Mouse (Mus musculus): ENCODE measurements around the gene Clasp2. TPM values are rescaled to one million over a fixed set of nuclear protein-coding genes. Genes with fewer than 3 reads are reported as not detected.
"Not testable (repeated sequence)": the region's sequence is repeated elsewhere in the genome, so short reads cannot be mapped to it uniquely, and the experiment has no call there.

The Clasp2 gene
- polyA plus RNA-seq (2012; ENCODE audit: insufficient read depth, insufficient read length, missing spikeins): 23.1 and 24.5 TPM in 2 replicates

DNA sequence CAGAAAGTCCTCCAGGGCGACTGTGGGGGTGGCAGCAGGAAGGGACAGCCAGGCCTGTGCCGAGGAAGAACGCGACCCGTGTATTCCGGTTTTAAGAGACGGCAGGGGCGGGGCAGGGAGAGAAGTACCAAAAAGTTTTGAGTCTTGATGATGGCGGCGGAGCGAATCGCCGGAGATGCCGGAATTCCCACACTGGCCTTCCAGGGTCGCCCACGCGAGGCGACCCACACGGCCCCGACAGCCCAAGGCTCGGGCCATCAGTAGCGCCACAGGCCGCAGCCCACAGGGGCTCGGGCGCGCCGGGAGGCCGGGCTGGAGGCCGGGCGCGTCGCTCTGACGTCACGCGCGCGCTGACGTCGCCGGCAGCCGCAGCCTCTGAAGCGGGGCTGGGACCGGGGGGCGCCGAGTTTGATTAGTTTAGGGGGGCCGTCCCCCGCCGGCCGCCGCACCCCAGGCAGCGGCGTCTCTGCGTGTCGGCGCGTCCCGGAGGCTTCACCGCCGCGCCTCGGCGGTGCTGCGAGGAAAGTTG, at the start of gene Clasp2:
Gene Clasp2 (plus strand): TSS at position 366 of the 529 bp plus-strand sequence.
- peaks cover 2% of the 10 kb centered on the region; the same call in 1 of the 2 replicates for H3K4me1 ChIP-seq (ENCODE audit: control insufficient read depth, insufficient read depth, insufficient read length, low read length)
- peak within 1 kb of the TSS; percentile 94 for H3K4me3 ChIP-seq (ENCODE audit: insufficient read depth, low read depth, low read length)
- H3K27ac ChIP-seq (replicated peaks; ENCODE audit: low read depth, low read length): peak within 1 kb of the TSS; percentile 95

DNA sequence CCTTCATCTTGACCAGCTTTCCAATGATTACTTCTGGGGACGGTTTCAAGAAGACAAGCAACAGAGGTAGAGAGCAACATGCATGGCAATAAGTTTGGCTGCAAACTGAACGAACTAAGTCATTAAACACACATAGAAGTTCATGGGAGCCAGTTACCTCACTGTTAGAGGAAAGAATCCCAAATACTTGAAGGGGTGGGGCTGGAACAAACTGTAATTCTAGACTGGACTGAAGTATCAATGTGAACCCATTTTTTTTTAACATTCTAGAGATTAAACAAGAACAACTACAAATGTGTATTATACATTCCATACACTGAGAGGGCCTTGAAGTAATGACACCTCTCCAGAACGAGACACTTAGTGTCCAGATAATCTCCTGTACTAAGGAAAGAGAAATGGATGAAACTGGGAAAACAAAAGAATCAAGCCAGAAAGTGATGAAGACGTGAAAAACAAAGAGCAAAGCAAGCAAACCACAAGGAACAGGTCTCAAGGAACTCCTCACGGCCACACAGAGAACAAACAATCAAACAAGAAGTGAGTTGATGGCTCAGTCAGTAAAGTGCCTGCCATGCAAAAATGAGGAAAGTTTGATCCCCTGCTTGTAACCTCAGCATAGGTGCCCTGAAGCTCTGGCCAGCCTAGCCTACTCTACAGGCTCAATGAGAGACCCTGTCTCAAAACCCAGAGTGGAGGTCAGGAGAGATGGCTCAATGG, 39.7 kb upstream of the Clasp2 start:
- Histone ChIP-seq H3K4me1 (ENCODE audit: control insufficient read depth, insufficient read depth, insufficient read length, low read length) (peaks cover 19% of the 10 kb centered on the region), H3K27ac (replicated peaks; ENCODE audit: low read depth, low read length) (no peak overlapping the region), H3K4me3 (ENCODE audit: insufficient read depth, low read depth, low read length) (no peak overlapping the region)

DNA sequence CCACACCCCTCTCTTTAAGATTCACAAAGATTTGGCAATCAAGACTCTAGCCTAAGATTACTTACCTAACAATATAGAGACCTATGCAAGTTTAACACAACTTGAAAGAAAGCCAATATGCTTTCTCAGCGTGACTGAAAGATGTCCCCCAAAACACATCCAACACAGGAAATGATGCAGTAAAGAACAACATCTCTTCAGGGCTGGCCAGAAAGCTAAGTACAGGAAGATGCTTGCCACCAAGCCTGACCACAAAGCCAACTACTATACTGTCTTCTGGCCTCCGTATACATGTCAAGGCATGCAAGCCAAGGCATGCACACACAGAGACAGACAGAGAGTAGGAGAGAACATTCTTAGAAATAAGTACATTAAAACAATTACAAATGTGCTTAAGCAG, 35.2 kb upstream of the Clasp2 start:
- Histone ChIP-seq H3K4me1 (ENCODE audit: control insufficient read depth, insufficient read depth, insufficient read length, low read length) (peaks cover 20% of the 10 kb centered on the region), H3K27ac (replicated peaks; ENCODE audit: low read depth, low read length) (no peak overlapping the region), H3K4me3 (ENCODE audit: insufficient read depth, low read depth, low read length) (peak overlapping the region; percentile 98; the same call in 1 of the 2 replicates)

DNA sequence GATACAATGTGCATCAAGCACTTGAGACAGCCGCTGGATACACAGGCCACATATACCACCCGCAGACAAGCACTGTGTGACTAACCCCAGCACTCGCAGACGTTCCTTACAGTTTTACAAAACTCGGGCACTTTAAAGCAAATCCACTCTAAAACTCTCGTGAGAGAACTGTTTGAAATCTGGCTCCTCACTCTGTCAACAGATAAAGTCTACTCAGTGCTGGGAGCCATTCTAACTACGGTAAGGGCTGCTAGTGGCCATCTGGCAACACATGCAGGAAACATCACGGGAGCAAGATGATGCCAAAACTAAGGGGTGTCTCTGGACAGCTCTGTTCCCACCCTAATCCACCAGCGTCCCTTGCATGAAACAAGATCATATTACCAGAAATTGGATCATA, 34.4 kb upstream of the Clasp2 start:
- H3K27ac ChIP-seq (replicated peaks; ENCODE audit: low read depth, low read length): no peak overlapping the region
- peak overlapping the region; percentile 98 for H3K4me3 ChIP-seq (ENCODE audit: insufficient read depth, low read depth, low read length)
- H3K4me1 ChIP-seq (ENCODE audit: control insufficient read depth, insufficient read depth, insufficient read length, low read length): peaks cover 18% of the 10 kb centered on the region

DNA sequence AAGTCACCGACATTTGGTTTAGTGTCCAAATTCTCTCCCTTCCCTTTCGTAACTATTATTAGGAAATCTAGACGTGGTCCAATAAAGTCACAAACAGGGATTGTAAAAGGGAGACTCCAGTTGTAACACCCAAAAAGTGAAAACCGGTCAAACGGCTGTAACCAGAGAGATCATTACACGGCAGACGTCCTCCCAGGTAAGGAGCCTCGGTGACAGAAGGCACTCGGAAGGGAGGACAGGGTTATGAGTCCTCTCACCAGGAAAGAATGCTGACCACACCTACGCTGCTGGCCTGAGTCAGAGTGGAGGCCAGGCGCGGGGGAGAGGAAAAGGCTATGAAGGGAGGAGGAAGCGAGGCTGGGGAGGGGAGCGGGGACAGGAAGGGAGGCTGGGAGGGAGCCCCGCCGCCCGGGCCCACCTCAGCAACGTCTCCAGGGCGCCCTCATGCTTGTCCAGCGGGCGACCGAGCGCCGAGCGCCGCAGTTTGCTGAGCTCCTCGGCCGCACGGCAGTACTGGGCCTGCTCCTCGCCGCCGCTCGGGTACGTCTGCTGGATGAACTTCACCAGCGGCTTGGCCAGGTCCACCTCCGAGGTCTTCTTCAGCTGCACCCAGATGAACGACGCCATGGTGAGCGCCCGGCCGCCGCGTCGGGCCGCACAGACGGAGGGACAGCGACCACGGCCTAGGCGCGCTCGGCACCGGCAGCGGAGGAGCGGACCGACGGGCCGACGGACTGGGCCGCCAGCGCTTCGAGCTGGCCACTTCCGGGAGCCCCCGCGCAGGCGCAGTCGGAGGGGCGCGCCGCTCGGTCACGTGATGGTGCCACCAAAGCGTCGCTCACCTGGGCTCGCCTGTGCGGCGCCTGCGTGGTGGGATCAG, 33.6 kb upstream of the Clasp2 start, which contains the start of gene Pdcd6ip:
Gene Pdcd6ip (minus strand): TSS at position 779 of the 880 bp plus-strand sequence.
- peak within 1 kb of the TSS; percentile 97 for H3K27ac ChIP-seq (replicated peaks; ENCODE audit: low read depth, low read length)
- peaks cover 18% of the 10 kb centered on the region for H3K4me1 ChIP-seq (ENCODE audit: control insufficient read depth, insufficient read depth, insufficient read length, low read length)
- H3K4me3 ChIP-seq (ENCODE audit: insufficient read depth, low read depth, low read length): peak within 1 kb of the TSS; percentile 98

DNA sequence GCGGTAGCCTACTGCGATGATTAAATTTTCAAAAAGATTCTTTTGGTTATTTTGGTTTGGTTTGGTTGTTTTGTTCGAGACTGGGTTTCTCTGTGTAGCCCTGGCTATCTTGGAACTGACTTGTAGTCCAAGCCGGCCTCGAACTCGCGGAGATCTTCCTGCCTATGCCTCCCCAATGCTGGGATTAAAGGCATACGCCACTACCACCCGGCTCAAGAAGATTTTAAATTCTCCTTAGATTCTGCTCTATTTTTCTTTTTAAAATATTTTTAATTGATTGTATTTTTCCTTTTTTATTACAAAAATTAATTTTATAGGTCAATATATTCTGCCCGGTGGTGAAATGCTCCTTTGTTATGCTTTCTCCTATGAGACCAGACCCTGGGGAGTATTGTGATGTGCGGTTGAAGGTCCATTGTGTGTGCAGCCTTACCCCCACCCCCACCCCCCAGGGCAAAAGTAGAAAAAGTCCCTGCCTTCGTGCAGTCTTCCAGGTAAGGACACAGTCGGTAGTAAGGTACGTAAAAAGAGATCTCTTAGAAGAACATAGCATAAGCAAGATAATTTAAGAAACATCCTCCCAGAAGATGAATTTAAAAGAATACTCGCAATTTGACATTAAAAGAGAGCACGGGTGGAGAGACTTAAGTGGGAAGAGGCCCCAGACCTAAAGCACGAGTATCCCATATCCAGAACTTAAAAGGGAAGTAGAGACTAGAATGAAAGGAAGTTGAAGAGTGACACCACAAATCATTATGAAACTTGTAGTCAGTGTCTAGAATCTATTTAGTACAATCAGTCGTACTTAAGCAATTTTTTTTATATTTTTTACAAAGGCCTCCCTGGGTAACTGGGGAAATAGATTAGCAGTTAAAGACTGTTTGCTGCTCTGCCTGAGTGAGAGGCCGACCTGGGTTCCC, 32.7 kb upstream of the Clasp2 start:
- Histone ChIP-seq H3K4me1 (ENCODE audit: control insufficient read depth, insufficient read depth, insufficient read length, low read length) (peaks cover 18% of the 10 kb centered on the region), H3K4me3 (ENCODE audit: insufficient read depth, low read depth, low read length) (peak overlapping the region; percentile 98), H3K27ac (replicated peaks; ENCODE audit: low read depth, low read length) (peak overlapping the region; percentile 83)

DNA sequence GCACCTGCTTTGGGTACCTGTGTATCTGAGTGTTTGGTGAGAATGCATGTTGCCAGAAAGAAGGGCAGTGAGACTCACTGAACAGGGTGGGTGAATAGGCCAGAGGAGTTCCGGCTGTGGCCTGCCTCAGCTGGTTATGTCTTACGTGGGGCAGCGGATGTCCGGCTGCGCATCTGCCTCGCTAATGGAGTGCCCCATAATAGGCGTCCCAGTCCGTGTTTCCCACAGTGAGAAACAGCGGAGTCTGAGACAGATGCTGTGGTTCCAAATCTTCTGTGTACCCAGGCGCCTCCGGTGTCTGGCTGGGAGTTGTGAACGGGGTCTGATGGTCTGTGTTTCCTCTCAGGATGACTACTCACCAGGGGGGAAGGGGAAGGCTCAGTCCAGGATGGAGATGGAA, 30.4 kb upstream of the Clasp2 start:
- Histone ChIP-seq H3K4me1 (ENCODE audit: control insufficient read depth, insufficient read depth, insufficient read length, low read length) (peaks cover 7% of the 10 kb centered on the region), H3K27ac (replicated peaks; ENCODE audit: low read depth, low read length) (no peak overlapping the region), H3K4me3 (ENCODE audit: insufficient read depth, low read depth, low read length) (no peak overlapping the region)

DNA sequence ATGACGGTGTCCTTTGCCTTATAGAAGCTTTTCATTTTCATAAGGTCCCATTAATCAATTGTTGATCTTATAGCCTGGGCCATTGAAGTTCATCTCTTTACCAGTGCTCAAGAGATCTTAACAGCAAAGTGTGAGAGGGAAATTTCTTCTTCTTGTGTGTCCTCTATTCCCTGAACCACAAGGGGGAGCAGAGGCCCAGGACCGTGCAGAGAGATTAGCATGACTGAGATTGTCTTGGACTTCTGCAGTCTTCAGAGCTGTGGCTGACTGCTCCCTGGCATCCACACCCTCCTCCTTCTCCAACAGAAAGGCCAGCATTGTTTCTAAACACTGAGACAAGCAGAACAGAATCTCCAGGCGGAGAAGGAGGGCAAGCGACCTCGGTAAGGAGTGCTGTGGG, 22.2 kb upstream of the Clasp2 start:
- no peak overlapping the region for H3K27ac ChIP-seq (replicated peaks; ENCODE audit: low read depth, low read length)
- no peaks in the 10 kb centered on the region for H3K4me1 ChIP-seq (ENCODE audit: control insufficient read depth, insufficient read depth, insufficient read length, low read length)
- H3K4me3 ChIP-seq (ENCODE audit: insufficient read depth, low read depth, low read length): no peak overlapping the region

DNA sequence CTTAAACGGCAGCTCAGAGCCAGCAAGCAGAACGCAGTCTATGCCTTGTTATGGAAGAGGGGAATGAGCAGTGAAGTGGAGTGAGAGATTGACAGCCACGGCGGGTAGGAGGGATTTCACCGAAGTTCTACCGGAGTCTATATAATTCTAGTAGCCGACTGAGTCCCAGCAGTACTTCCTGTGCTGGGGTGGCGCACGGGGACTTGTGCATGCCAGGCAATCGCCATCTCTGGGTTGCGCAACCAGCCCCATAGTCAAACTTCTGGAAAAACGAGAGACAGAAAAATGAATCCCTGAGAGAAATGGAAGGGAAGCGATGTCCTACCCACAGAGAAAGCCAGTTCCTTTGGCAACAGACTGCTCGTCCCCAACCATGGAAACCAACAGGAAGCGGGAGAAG, 16.6 kb upstream of the Clasp2 start:
- no peaks in the 10 kb centered on the region for H3K4me1 ChIP-seq (ENCODE audit: control insufficient read depth, insufficient read depth, insufficient read length, low read length)
- H3K27ac ChIP-seq (replicated peaks; ENCODE audit: low read depth, low read length): no peak overlapping the region
- H3K4me3 ChIP-seq (ENCODE audit: insufficient read depth, low read depth, low read length): no peak overlapping the region

DNA sequence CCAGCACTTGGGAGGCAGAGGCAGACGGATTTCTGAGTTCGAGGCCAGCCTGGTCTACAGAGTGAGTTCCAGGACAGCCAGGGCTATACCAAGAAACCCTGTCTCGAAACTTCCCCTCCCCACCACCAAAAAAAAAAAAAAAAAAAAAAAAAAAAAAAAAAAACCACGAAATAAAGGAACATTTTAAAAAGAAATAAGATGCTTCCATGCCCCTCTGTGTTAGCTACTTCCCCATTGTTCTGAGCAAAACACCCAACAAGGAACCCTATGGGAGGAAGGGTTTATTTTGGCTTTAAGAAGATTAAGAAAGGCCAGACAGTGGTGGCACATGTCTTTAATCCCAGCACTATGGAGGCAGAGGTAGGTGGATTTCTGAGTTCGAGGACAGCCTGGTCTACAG, 15.7 kb upstream of the Clasp2 start:
- not testable (repeated sequence) for H3K4me3 ChIP-seq (ENCODE audit: insufficient read depth, low read depth, low read length); H3K27ac ChIP-seq (replicated peaks; ENCODE audit: low read depth, low read length); H3K4me1 ChIP-seq (ENCODE audit: control insufficient read depth, insufficient read depth, insufficient read length, low read length)

DNA sequence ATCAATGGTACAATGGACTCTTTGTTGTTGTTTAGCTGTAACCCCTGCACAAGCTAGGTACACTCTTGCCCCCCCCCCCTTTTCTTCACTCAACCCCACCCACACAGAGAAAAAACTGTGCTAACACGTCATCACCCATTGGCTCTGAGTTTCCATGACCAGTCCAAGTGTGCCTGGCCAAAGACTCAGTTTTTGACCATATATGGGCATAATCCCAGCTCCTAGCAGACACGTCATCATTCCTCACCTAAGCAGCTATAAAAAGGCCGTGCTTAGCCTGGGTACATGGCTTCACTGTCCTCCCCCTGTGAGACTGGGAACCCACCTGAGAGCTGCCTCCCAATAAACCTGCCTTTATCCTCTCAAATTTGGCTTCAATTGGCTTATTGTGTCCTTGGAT, 15.1 kb upstream of the Clasp2 start:
- no peak overlapping the region for H3K27ac ChIP-seq (replicated peaks; ENCODE audit: low read depth, low read length)

DNA sequence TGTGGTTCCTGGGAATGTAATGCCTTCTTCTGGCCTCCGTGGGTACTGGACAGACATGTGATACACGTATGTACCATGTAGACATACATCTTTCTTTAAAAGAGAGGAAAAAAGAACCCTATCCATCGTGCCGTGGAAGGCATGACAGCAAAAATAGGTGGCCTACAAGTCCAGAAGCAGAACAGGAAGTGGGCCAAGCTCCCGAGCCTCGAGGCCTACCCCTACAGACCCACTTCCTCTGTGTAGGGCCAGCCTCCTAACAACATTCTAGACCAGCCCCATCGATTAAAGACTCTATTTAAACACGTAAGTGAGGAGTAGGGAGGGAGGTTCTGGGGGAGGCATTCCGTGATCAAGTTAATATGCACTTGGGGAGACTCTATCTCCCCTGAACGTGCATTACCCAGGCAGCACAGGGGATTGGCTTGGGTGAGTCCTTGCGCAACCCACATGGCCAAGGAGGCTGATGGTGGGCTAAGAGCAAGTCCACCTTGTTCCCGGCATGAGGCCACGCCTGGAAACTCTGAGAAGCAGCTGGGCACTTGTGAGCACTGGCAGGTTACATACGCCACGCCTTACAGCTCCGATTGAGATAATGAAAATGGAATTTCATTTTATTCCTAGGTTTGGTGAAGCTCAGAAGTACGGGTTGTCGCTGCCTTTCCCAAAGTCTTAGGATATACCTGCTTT, 14.1 kb upstream of the Clasp2 start:
- Histone ChIP-seq H3K4me3 (ENCODE audit: insufficient read depth, low read depth, low read length) (no peak overlapping the region), H3K27ac (replicated peaks; ENCODE audit: low read depth, low read length) (no peak overlapping the region), H3K4me1 (ENCODE audit: control insufficient read depth, insufficient read depth, insufficient read length, low read length) (no peaks in the 10 kb centered on the region)

More for the DNA sequence above, 15.1 kb upstream of the Clasp2 start:
- no peak overlapping the region for H3K4me3 ChIP-seq (ENCODE audit: insufficient read depth, low read depth, low read length)
- no peaks in the 10 kb centered on the region for H3K4me1 ChIP-seq (ENCODE audit: control insufficient read depth, insufficient read depth, insufficient read length, low read length)

DNA sequence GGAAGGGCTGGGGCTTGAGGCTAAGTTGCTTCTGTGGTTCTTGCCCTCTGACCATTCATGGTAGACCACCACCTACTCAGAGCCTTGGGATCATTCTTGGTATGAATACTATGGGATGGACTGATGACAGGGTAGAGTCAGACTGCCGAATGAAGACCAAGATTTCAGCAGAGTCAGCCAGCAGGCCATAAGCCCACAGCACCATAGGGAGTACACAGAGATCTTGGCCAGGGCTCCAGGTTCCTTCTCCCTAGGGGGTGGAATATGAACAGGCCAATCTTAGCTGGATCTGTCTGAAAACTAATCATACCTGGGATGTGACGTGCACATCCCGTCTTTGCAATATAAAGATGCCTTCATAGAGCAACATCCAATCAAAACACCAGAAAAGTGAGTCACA, 9.7 kb upstream of the Clasp2 start:
- Histone ChIP-seq H3K4me1 (ENCODE audit: control insufficient read depth, insufficient read depth, insufficient read length, low read length) (no peaks in the 10 kb centered on the region), H3K27ac (replicated peaks; ENCODE audit: low read depth, low read length) (no peak overlapping the region), H3K4me3 (ENCODE audit: insufficient read depth, low read depth, low read length) (no peak overlapping the region)

DNA sequence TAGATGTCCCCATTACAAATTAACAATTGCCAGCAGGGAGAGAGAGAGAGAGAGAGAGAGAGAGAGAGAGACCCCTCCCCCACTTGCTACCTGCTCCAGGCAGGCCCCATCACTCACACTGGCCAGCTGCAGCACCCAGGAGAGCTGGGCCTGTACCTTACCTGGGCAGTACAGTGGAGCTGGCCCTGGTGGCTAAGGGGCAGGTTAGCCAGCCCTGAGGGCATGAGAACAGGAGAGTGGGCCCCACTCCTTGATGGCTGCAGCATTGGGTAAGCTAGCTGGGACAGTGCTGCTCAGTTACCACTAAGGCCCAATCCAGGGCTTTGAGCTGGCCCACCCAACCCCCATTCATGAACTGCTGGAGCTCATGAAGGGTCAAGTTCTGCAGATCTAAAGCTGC, 5.4 kb upstream of the Clasp2 start:
- Histone ChIP-seq H3K4me3 (ENCODE audit: insufficient read depth, low read depth, low read length) (no peak overlapping the region), H3K4me1 (ENCODE audit: control insufficient read depth, insufficient read depth, insufficient read length, low read length) (peaks cover 2% of the 10 kb centered on the region; the same call in 1 of the 2 replicates), H3K27ac (replicated peaks; ENCODE audit: low read depth, low read length) (no peak overlapping the region)
